Mouse (Mus musculus) frontal cortex, adult 2 months (tissue): ENCODE measurements around the gene Gm49486. TPM values are rescaled to one million over a fixed set of nuclear protein-coding genes. Genes with fewer than 3 reads are reported as not detected.

Experiments
- DNase-seq, 2 experiments: peaks; one replicate each; pipeline ENCODE4 v3.0.0; 2022; ENCODE audit warnings: low spot score in 1 of 2; ENCODE audit errors: extremely low spot score in 1 of 2
- polyA plus RNA-seq: library from polyadenylated mRNA; depleted of rRNA; stranded (reverse); fragments of >200 nt; gene quantifications from 2 replicates; pipeline ENCODE4 v1.2.3, GENCODE M21; 2012; rRNA removed

Gene Gm49486
- 1.3 and 1.4 TPM in 2 replicates for polyA plus RNA-seq

GRCm38 (mm10) chr15:79229058-79229821, at the start of gene Gm49486, which contains the start of gene Pick1:
TSS of gene Gm49486 (plus strand) at chr15:79229391.
TSS of gene Pick1 (plus strand) at chr15:79229173.
- peak; percentile 63 to 85 for DNase-seq

DNA sequence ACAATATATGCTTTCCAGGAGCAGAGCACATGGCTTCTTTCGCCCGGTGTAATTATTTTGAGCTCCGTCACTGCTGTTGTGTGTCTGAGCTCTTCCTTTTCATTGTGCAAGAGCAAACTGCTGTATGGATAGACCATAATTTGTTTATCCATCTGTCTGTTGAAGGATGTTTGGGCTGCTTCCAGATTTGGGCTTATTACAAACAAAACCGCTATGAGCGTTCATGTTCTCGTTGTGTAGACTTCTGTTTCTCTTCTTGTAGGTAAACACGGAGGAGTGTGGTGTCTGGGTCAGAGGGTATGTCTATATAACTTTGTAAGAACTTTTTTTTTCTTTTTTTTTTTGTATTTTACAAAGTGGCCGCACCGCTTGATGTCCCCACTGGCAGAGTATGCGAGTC, 44.0 kb upstream of the Gm49486 start:
- no peak for DNase-seq

- no peak for DNase-seq
These were observed 41.4 kb upstream of the Gm49486 start for GRCm38 (mm10) chr15:79187819-79188218.

DNA sequence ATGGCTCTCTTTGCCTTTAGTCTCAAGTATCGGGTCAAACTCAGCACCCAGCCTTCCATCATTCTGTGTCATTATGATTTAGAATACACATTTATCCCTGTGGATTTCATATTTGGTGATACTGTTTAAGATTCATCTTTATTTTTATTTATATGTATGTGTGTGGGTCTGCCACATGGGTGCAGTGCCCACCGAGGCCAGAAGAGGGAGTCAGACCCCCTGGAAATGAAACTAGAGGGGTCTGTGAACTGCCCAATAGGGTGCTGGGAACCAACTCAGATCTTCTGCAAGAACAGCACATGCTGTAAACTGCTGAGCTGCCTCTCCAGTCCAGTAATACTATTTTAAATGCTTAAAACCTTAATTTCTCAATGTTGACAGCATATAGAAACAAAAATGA, 37.8 kb upstream of the Gm49486 start:
- no peak for DNase-seq

GRCm38 (mm10) chr15:79192450-79192849, 36.7 kb upstream of the Gm49486 start:
- DNase-seq: no peak

DNA sequence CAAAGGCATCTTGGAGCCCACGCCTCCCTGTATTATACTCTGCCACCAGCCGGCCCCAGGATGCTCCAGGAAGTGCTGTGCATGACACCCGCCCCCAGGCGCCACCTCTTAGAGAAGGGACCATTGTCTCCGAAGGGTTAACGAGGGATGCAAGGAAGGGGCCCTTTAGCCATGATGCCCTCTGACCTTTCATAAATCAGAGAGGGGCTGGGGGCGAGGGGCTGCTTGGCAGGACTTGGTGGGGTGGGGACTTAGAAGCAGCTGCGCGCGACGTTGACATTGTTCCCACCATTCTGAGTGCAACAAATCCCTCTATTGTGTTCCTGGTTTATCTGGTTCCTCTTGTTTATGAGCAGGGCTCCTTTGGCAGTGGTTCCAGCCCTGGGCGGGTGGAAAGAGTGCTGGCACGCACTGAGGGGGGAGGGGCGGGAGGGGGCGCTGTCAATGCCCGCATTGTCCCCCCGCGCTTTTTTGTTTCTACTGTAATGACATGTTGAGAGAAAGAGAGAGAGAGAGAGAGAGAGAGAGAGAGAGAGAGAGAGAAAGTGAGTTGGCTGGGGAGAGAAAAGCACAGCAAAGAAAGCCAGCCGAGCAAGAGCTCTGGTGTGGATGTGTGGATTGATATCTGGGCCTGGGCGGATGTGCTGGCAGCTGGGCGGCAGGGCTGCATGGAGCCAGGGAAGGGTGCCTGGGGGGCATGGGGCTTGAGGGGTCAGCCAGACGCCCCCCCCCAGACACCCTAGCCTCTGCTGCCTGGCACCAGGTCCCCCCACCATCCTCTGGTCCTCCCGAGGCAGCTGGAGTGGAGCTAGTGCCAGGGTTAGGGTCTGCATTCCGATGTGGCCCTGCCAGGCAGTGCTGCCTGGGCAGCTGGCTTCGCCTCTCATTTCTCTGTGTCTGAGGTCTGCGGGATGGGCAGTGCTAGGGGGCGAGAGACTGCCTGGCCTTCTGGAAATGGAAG, 36.0 kb upstream of the Gm49486 start:
- peak in 1 of 2 experiments; percentile 57 for DNase-seq

- DNase-seq: no peak
These were observed 35.1 kb upstream of the Gm49486 start for GRCm38 (mm10) chr15:79194048-79194447.

DNA sequence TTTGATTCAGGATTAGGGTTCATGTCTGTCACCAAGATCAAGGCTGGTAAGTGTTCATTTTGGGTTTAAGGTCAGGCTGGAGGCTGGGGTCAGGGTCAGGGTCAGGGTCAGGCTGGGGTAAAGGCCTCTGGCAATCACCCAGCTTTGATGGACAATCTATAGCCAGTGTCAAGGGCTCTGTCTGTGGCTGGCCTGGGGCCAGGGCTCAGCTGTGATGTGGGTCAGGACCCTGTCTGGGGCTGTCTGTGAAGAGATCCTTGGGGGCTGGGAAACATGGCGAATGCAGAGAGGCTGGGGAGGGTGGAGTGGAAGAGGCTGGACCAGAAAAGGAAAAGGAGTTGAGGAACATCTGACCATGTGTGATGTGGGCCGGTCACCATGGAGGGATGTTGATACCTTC, 34.2 kb upstream of the Gm49486 start:
- DNase-seq: no peak

DNA sequence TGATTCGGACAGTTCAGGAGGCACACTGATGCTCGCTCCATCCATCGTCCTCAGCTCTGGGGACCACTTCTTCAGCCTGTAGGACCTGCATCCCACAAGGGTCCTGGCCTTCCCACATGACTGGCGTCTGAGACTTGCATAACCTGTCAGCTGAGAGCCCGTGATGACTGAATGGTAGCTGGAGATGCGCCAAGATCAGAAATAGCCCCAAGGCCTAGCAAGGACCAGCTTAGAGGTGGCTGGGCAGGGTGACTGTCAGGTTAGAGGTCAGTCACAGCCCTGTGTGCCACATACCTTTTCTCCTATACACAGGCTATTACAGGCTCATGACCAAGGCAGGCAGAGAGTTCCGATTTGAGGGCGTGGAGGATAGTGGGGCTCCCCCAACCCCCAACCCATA, 33.7 kb upstream of the Gm49486 start:
- DNase-seq: no peak

DNA sequence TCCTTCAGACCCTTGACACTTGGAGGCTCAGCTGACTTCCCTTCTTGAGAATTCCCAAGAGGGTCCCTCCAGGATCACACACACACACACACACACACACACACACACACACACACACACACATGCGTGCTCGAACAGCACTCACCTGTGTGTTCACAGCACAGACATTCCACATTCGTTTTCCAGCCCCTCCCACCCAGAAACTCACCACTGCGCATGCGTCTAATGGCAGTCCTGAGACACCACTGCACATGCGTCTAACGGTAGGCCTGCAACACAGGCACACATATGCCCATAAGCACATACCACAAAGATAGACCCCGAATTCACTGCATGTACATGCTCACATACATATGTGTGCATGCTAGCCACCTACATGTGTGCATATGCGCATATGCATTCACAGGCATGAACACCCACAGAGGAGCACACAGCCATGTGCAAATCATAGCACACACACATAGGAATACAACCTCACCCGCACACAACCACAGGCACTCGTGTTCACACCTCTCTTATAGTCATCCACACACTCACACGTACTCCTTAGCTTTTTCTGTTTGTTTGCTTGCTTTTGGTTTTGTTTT, 29.7 kb upstream of the Gm49486 start:
- no peak for DNase-seq

DNA sequence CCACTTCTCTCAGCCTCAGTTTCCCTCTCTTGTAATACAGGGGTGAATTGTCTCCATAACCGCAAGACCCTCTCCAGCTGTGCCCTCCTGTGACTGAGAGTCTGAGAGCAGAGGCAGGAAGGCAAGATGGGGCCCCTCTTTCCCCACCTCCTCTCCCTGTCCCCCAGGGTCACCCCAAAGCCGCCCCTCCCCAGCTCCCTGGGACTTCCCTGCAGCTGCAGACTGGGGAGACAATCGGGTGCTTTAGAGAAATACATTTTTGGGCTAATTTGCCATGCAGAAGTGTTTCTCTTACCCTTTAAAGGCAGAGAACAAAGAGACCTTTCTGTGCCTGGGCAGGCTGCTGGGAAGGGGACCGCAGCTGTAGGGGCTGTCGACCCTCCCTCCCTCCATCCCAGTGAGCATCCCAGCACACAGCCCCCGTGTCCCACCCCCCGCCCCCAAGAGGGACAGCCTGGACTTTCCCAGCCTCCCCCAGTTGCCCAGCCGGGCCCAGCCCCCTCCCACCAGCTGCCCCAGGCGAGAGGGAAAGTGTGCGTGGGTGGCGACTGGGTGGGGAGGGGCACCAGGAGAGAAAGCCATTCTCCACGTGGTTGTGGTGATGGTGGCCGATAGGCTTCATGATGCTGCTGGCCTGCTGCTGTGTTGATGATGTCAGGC, 27.6 kb upstream of the Gm49486 start:
- peak in 1 of 2 experiments; percentile 35 for DNase-seq

DNA sequence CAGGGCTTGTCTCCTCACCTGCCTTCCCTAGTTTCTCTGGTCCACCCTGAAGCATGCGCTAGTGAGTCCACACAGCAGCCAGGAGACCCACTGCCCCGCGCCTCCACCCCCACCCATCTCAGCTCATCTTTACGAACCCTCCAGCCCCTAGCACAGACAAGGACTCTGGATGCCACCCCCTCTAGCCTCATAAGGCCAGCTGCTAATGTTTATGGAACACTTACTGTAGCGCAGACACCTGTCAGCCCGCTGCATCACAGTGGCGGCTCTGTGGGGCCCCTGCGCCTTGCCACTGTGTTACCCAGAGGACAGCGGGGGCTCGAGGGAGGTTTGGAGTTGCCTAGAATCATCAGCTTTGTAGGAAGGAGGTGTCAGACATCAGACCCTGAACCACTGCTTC, 26.6 kb upstream of the Gm49486 start:
- DNase-seq: no peak

DNA sequence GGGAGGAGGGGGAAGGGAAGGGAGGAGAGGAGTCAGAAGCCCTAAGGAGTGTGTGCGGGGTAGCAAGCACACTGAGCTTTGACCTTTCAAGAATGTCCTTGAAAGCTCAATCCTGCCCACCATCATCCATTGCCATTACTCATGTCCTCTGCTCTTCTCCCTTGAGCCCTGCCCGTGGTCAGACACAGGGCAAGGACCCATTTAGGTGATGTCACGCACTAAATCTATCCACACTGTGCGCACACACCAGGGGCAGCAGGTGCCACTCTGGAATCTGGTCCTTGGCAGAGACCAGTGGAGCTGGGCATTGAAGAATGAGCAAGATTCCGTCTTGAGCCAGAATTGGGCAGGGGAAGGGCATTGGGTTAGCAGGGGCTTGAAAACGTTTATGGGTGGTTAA, 21.0 kb upstream of the Gm49486 start:
- no peak for DNase-seq

- no peak for DNase-seq
These were observed 20.3 kb upstream of the Gm49486 start for GRCm38 (mm10) chr15:79208758-79209439.

DNA sequence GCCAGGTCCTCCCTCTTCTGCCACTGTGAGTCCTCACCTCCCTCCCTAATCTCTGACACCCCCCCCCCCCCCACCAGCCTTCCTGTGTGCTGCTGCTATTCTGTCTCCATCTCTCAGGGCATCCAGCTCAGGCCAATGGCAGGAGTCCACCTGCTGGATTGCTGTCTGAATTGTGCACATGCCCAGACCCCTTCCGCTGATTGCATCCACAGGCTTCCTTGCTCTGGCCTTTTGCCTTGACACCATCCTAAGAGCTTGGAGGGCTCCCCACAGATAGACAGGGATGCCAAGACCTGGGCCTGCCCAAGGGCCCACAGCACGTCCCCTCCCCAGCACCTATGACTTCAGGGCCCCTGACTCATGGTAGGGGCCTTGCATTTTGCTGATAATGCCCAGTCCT, 18.8 kb upstream of the Gm49486 start:
- DNase-seq: no peak

GRCm38 (mm10) chr15:79212750-79213446, 16.3 kb upstream of the Gm49486 start:
- peak in 1 of 2 experiments; percentile 21 for DNase-seq

GRCm38 (mm10) chr15:79213591-79213990, 15.6 kb upstream of the Gm49486 start:
- no peak for DNase-seq

DNA sequence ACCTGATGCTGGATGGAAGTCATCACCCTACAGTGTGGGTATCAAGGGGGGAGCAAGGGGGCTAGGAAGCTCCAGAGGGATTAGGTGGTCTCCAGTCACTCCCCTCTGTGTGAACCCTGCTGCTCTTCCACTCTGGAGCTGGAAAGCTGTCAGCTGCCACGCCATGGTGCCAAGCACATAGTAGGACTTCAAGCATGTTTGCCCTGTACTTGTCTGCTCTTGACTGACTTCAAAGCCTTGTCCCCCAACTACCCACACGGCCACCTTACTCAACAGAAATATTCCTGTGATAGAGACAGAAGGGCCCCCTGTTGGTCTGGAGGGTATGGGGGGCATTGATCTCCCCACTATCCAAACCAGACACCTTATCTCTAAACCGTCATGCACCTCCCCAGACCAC, 13.0 kb upstream of the Gm49486 start:
- no peak for DNase-seq

GRCm38 (mm10) chr15:79219572-79219971, 9.6 kb upstream of the Gm49486 start:
- no peak for DNase-seq
